Comparison of ENCODE assay signal across 11 mouse cellular contexts in the genomic region with DNA sequence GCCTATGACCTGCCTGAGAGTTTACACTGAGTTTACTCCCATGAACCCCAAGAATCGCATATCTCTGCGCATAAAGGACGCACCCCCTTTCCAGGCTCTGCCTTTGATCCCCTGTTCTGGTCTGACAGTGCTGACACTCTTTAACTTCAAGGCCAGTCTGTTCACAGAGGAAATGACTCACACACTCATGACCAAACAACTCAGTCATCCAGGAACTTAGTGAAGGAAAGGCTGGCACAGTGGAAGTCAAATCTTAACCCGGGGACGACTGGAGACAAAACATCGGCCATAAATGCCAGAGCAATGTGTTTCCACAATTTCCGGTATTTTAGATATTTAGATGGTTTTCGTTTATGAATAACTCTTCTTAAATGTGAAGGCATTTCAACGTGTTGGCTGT. TPM values are rescaled to one million over a fixed set of nuclear protein-coding genes. Genes with fewer than 3 reads are reported as not detected.
A peak's percentile ranks its signal among the peaks of the same experiment; 100 is the strongest.
DNase-seq lines count a peak whose midpoint lies in the region; ATAC-seq lines count a peak whose summit lies in the region.
"Had no signal": no experiment of that assay in that cellular context is flagged by ENCODE, and none has a peak within 500 bp of the region (broad histone marks: within the 10 kb centered on the region; RNA-seq: fewer than 3 reads in every experiment).

No protein-coding gene starts in this region.

- H3K9ac ChIP-seq in kidney, embryonic 14.5 days (ENCODE audit: low read depth, low read length): no peak overlapping the region
- peak overlapping the region; percentile 35; the same call in 1 of the 2 replicates for H3K9ac ChIP-seq in heart, embryonic 16.5 days (ENCODE audit: low read length)
- no peak overlapping the region for H3K9ac ChIP-seq in forebrain, embryonic 12.5 days
- H3K9ac ChIP-seq: midbrain, embryonic 15.5 days had no signal

- no peaks in the 10 kb centered on the region for H3K27me3 ChIP-seq in kidney, embryonic 14.5 days (ENCODE audit: control insufficient read depth, insufficient read depth, low read length)
- H3K27me3 ChIP-seq in heart, embryonic 16.5 days (ENCODE audit: control insufficient read depth, insufficient read depth, low read length): no peaks in the 10 kb centered on the region
- H3K27me3 ChIP-seq in forebrain, embryonic 12.5 days: no peaks in the 10 kb centered on the region
- H3K27me3 ChIP-seq: midbrain, embryonic 15.5 days had no signal

- no peak for ATAC-seq in kidney, embryonic 14.5 days (ENCODE audit: low FRiP score, low TSS enrichment)
- ATAC-seq in heart, embryonic 16.5 days (replicated peaks; ENCODE audit: extremely low read depth, insufficient read depth, low FRiP score): 0 out of 2 replicates have a peak, but pooled peaks have one; percentile 23
- ATAC-seq in monocyte, adult 5-6 weeks (replicated peaks; ENCODE audit: insufficient number of reproducible peaks, low FRiP score, low TSS enrichment, poor library complexity, severe bottlenecking): peak; percentile 64
- ATAC-seq in forebrain, embryonic 12.5 days (ENCODE audit: low FRiP score): no peak
- ATAC-seq: midbrain, embryonic 15.5 days had no signal

- WGBS in kidney, embryonic 14.5 days: 60% methylated on average over 9 of the region's 9 CpGs
- WGBS in heart, embryonic 16.5 days: 26% methylated on average over 9 of the region's 9 CpGs
- 92% methylated on average over 9 of the region's 9 CpGs for WGBS in forebrain, embryonic 12.5 days

- no peak overlapping the region for H3K4me2 ChIP-seq in kidney, embryonic 14.5 days (replicated peaks; ENCODE audit: low read depth, low read length)
- H3K4me2 ChIP-seq in heart, embryonic 16.5 days (ENCODE audit: low read depth, low read length): 0 out of 2 replicates have a peak overlapping the region, but pooled peaks have one; percentile 5
- H3K4me2 ChIP-seq in forebrain, embryonic 12.5 days: no peak overlapping the region
- H3K4me2 ChIP-seq: midbrain, embryonic 15.5 days had no signal

- peak; percentile 10 to 56 for DNase-seq in kidney, postnatal 36 days
- DNase-seq in adrenal gland, postnatal 14 days: peak; percentile 54
- no peak for DNase-seq in cerebellum, adult 11 months
- no peak for DNase-seq in thymus, postnatal 36 days
- DNase-seq: cerebellum, postnatal 10 days; thymus, adult 2 months had no signal

- H3K36me3 ChIP-seq in kidney, embryonic 14.5 days (ENCODE audit: control insufficient read depth, insufficient read depth, low read length): no peaks in the 10 kb centered on the region
- peaks cover 27% of the 10 kb centered on the region for H3K36me3 ChIP-seq in heart, embryonic 16.5 days (ENCODE audit: control insufficient read depth, insufficient read depth)
- H3K36me3 ChIP-seq in forebrain, embryonic 12.5 days (replicated peaks): no peaks in the 10 kb centered on the region; the same call in 1 of the 2 replicates
- H3K36me3 ChIP-seq: midbrain, embryonic 15.5 days had no signal

- H3K27ac ChIP-seq in kidney, embryonic 14.5 days (ENCODE audit: low read depth, low read length): no peak overlapping the region
- peak overlapping the region; percentile 98 for H3K27ac ChIP-seq in heart, embryonic 16.5 days (ENCODE audit: low read length)
- H3K27ac ChIP-seq in forebrain, embryonic 12.5 days: no peak overlapping the region
- H3K27ac ChIP-seq: midbrain, embryonic 15.5 days had no signal

- H3K4me3 ChIP-seq in kidney, embryonic 14.5 days (ENCODE audit: low read length): no peak overlapping the region
- no peak overlapping the region for H3K4me3 ChIP-seq in heart, embryonic 16.5 days (ENCODE audit: low read length)
- H3K4me3 ChIP-seq in forebrain, embryonic 12.5 days (replicated peaks): no peak overlapping the region
- H3K4me3 ChIP-seq: midbrain, embryonic 15.5 days had no signal

- no peaks in the 10 kb centered on the region for H3K9me3 ChIP-seq in kidney, embryonic 14.5 days (ENCODE audit: control insufficient read depth, low read length)
- H3K9me3 ChIP-seq in heart, embryonic 16.5 days (replicated peaks; ENCODE audit: control insufficient read depth, low read length): peaks cover 8% of the 10 kb centered on the region; the same call in 1 of the 2 replicates
- H3K9me3 ChIP-seq in forebrain, embryonic 12.5 days: no peaks in the 10 kb centered on the region
- H3K9me3 ChIP-seq: midbrain, embryonic 15.5 days had no signal

- H3K4me1 ChIP-seq in kidney, embryonic 14.5 days (ENCODE audit: control insufficient read depth, insufficient read depth, low read length): no peaks in the 10 kb centered on the region
- peaks cover 42% of the 10 kb centered on the region for H3K4me1 ChIP-seq in heart, embryonic 16.5 days (ENCODE audit: control insufficient read depth, insufficient read depth, low read length)
- no peaks in the 10 kb centered on the region for H3K4me1 ChIP-seq in forebrain, embryonic 12.5 days
- H3K4me1 ChIP-seq: midbrain, embryonic 15.5 days had no signal

RNA-seq across cellular contexts. Expression of gene Lrrfip1, which starts 25.4 kb away (rescaled TPM):
- 25.7 and 33.6 TPM in 2 replicates for polyA plus RNA-seq in kidney, embryonic 14.5 days (2014; fragmentation: Nextera tagmentation; extraction: Ambion mirVana)
- 49.4 and 61.1 TPM in 2 replicates for total RNA-seq in adrenal gland, postnatal 14 days (2021)
- 156 TPM in 2 replicates for polyA plus RNA-seq in heart, embryonic 16.5 days (2015; fragmentation: Nextera tagmentation; extraction: Ambion mirVana)
- 527 to 604 TPM (median 547 TPM) in 3 replicates for total RNA-seq in monocyte, adult 5-6 weeks (2017)
- polyA plus RNA-seq in forebrain, embryonic 12.5 days (2016; fragmentation: Nextera tagmentation; extraction: Ambion mirVana): 19.6 and 19.9 TPM in 2 replicates

RNA-seq across cellular contexts. Expression of gene Rab17, which starts 54.5 kb away (rescaled TPM):
- 3.7 and 6.1 TPM in 2 replicates for polyA plus RNA-seq in kidney, embryonic 14.5 days (2014; fragmentation: Nextera tagmentation; extraction: Ambion mirVana)
- 0.64 and 2.7 TPM in 2 replicates for total RNA-seq in adrenal gland, postnatal 14 days (2021)
- polyA plus RNA-seq in heart, embryonic 16.5 days (2015; fragmentation: Nextera tagmentation; extraction: Ambion mirVana): 3.8 and 4.6 TPM in 2 replicates
- total RNA-seq in monocyte, adult 5-6 weeks (2017): not detected in 3 replicates
- 0.21 TPM in 1 of 2 replicates, not detected in the other for polyA plus RNA-seq in forebrain, embryonic 12.5 days (2016; fragmentation: Nextera tagmentation; extraction: Ambion mirVana)

Comparison
In these comparisons a context has a peak if more than half of its experiments do, and no peak if none do; other contexts are left out.
1. DNase-seq: peak in kidney, postnatal 36 days (2 of 2) and adrenal gland, postnatal 14 days (single experiment); none in cerebellum, adult 11 months (single experiment) and thymus, postnatal 36 days (0 of 2).
2. ATAC-seq: peak in heart, embryonic 16.5 days (single experiment) and monocyte, adult 5-6 weeks (single experiment); none in kidney, embryonic 14.5 days (single experiment) and forebrain, embryonic 12.5 days (single experiment).